Mouse (Mus musculus) cerebellum, adult 2 months (tissue): ENCODE measurements around the gene Mmgt2. TPM values are rescaled to one million over a fixed set of nuclear protein-coding genes. Genes with fewer than 3 reads are reported as not detected.

Experiments used
- DNase-seq, 2 experiments: peaks; one replicate each; pipeline ENCODE4 v3.0.0; 2021
- H3K27ac ChIP-seq: fragments of 200-500 bp; 2 replicates; pipeline ENCODE4 v1.5.1; 2012; ENCODE audit warnings: low read length, control low read depth, inconsistent platforms; ENCODE audit not compliant: insufficient read depth
- H3K27me3 ChIP-seq: fragments of 200-500 bp; 2 replicates; pipeline ENCODE4 v1.6.1; 2012; ENCODE audit warnings: inconsistent platforms, mild to moderate bottlenecking, low read length, moderate library complexity; ENCODE audit not compliant: control insufficient read depth, insufficient read depth
- H3K4me1 ChIP-seq: fragments of 200-500 bp; 2 replicates; pipeline ENCODE4 v1.6.1; 2011; ENCODE audit warnings: low read length; ENCODE audit not compliant: control insufficient read depth, insufficient read depth
- H3K4me3 ChIP-seq: fragments of 200-500 bp; replicated peaks from 2 replicates; pipeline ENCODE3; 2011; ENCODE audit warnings: mild to moderate bottlenecking, low read depth, low read length, control low read depth; ENCODE audit not compliant: insufficient read depth
- CTCF ChIP-seq: fragments of 200-500 bp; IDR thresholded peaks from 2 replicates; pipeline ENCODE4 v1.5.1; 2011; ENCODE audit warnings: low read depth, mild to moderate bottlenecking, control low read depth, low read length, moderate library complexity, borderline replicate concordance; ENCODE audit not compliant: insufficient read depth
- POLR2A ChIP-seq: fragments of 200-500 bp; IDR thresholded peaks from 2 replicates; pipeline ENCODE4 v1.6.1; 2011; ENCODE audit warnings: low read length, control low read depth, borderline replicate concordance; ENCODE audit not compliant: insufficient read depth
- WGBS: fragments of 180-500 bp; shearing (Covaris S2); methylation state at CpG from one replicate; pipeline ENCODE4 v1.1.7; 2018; 5-methylcytosine and 5-hydroxymethylcytosine counted together
- polyA plus RNA-seq: library from polyadenylated mRNA; depleted of rRNA; stranded (reverse); fragments of >200 nt; gene quantifications from 2 replicates; pipeline ENCODE4 v1.2.3, GENCODE M21; 2012

Mmgt2 gene
- polyA plus RNA-seq, 1 experiment = 28.0 TPM

GRCm38 (mm10) chr11:62629352-62630224 lies 18.9 kb upstream of the Mmgt2 start:
- H3K27ac ChIP-seq = no peak overlapping the region
- no peaks in the 10 kb centered on the region for H3K27me3 ChIP-seq
- WGBS = 35% methylated on average over 9 of the region's 9 CpGs
- H3K4me1 ChIP-seq = no peaks in the 10 kb centered on the region
- no peak for DNase-seq
- no peak overlapping the region for H3K4me3 ChIP-seq
- TF ChIP-seq CTCF (no peak), POLR2A (no peak)

DNA sequence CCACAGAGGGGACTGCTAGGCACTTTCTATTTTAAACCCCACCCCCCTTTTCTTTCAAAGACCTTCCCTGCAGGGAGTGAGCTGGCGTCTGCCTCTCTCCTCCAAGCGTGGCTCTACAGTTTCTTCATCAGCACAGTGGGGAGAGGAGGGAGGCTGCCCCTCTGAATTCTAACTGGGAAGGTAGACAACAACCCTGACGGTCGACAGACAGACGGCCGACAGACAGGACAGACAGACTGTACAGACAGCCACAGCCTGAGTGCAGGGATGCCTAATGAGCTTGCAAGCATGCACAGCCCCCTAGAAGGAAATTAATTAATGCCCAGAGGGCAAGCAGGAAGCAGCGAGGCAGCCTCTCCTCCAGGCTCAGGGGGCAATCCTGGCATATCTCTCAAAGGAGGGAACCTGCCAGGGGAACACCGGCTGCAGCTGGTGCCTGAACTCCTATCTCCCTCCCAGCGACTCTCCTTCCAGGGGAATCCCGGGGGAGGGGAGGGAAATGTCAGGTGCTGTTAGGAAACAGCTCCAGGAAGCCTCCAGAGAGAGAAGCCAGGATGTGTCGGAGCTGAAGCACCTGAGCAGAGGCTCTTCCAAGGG lies 18.1 kb upstream of the Mmgt2 start:
- H3K4me3 ChIP-seq = no peak overlapping the region

DNA sequence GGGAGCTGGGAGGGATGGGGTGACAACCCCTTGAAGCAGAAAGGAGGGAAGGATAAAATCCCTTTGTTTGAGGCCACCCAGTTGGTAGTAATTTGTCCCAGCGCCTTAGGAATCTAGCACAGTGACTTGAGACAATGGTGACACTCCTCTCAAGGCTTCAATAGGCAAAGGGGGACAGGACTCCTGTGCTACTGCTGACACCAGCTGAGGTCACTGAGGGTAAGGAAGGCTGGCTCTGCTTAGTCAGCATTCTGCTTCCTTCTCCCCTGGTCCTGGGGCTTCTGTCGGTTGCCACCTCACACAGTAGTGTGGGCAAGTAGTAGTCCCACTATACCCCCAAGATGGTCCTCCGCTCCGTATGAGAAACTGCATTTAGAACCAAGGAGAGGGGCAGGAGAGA lies 17.3 kb upstream of the Mmgt2 start:
- Histone ChIP-seq H3K4me1 (no peaks in the 10 kb centered on the region), H3K4me3 (no peak overlapping the region), H3K27me3 (no peaks in the 10 kb centered on the region), H3K27ac (no peak overlapping the region)
- no peak for DNase-seq
- TF ChIP-seq POLR2A (no peak), CTCF (no peak)
- WGBS = 64% methylated on average over 4 of the region's 4 CpGs

More for the DNA sequence above, 18.1 kb upstream of the Mmgt2 start:
- no peak for TF ChIP-seq POLR2A
- no peak for TF ChIP-seq CTCF
- Histone ChIP-seq H3K27me3 (no peaks in the 10 kb centered on the region), H3K27ac (no peak overlapping the region), H3K4me1 (no peaks in the 10 kb centered on the region)
- no peak for DNase-seq
- WGBS = 6% methylated on average over 11 of the region's 11 CpGs

DNA sequence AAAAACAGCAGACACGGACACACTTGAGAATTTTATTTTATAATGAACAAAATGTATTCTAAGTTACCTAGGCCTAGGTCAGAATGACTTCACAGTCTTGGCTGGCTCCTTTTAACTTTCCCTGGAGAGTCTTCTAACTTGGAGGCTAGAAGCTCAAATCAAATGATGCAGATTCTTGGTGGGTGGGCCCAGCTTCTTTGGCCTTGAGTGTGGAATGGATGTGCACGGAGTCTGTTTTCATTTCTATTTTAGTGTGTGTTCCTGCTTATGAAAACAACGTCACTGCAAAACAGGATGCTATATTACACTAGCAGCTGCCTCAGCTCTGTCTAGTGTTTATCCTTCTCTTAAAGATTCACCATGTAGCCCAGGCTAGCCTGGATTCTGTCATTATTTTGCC lies 13.1 kb upstream of the Mmgt2 start:
- TF ChIP-seq CTCF (no peak), POLR2A (no peak)
- no peak overlapping the region for H3K27ac ChIP-seq
- no peaks in the 10 kb centered on the region for H3K27me3 ChIP-seq
- WGBS = 76% methylated on average over 3 of the region's 3 CpGs
- H3K4me1 ChIP-seq = no peaks in the 10 kb centered on the region
- no peak for DNase-seq
- no peak overlapping the region for H3K4me3 ChIP-seq

DNA sequence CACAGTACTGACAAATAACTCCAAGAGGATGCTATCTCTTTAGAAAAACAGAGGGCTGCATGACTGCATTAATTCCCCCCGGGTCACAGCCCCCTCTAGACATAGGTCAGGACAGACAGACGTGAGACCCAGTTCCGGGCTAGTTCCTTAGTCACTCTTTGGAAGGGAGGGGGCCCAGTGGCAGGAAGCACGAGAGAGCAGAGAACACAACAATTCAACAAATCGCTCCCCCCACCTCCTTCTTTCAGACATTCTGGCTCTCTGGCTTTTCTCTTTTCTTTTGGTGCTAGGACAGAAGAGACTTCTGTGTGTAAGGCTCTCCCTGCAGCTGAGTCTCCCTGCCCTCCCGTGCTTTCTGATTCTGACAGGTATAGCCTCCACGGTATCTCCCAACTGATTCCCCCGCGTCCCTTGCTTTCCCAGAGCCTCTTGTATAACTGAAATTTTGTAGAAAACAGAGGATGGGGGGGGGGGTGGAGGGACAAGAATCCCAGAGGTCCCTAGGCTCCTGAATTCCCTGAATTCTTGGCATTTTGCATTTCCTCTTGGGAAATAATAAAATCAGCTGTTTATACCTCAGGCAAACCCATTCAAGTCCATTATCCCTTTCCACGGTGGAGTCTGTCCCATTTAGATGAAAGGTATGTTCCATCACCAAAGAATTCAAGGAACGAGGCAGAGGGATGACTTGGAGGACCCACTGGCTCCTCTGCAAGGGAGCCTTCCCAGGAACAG lies 12.2 kb upstream of the Mmgt2 start:
- Histone ChIP-seq H3K27ac (no peak overlapping the region), H3K4me3 (no peak overlapping the region), H3K27me3 (no peaks in the 10 kb centered on the region), H3K4me1 (no peaks in the 10 kb centered on the region)
- TF ChIP-seq CTCF (no peak), POLR2A (no peak)
- no peak for DNase-seq
- WGBS = 83% methylated on average over 11 of the region's 11 CpGs

GRCm38 (mm10) chr11:62636840-62637221 lies 11.6 kb upstream of the Mmgt2 start:
- no peak for DNase-seq
- TF ChIP-seq POLR2A = no peak
- no peak for TF ChIP-seq CTCF
- no peaks in the 10 kb centered on the region for H3K4me1 ChIP-seq
- no peak overlapping the region for H3K4me3 ChIP-seq
- no peaks in the 10 kb centered on the region for H3K27me3 ChIP-seq
- no peak overlapping the region for H3K27ac ChIP-seq
- 68% methylated on average over 3 of the region's 3 CpGs for WGBS

GRCm38 (mm10) chr11:62637401-62637800 lies 11.1 kb upstream of the Mmgt2 start:
- Histone ChIP-seq H3K27ac (no peak overlapping the region), H3K4me3 (no peak overlapping the region), H3K27me3 (no peaks in the 10 kb centered on the region), H3K4me1 (no peaks in the 10 kb centered on the region)
- no peak for DNase-seq
- TF ChIP-seq POLR2A = no peak
- no peak for TF ChIP-seq CTCF
- WGBS = 75% methylated on average over 5 of the region's 5 CpGs

DNA sequence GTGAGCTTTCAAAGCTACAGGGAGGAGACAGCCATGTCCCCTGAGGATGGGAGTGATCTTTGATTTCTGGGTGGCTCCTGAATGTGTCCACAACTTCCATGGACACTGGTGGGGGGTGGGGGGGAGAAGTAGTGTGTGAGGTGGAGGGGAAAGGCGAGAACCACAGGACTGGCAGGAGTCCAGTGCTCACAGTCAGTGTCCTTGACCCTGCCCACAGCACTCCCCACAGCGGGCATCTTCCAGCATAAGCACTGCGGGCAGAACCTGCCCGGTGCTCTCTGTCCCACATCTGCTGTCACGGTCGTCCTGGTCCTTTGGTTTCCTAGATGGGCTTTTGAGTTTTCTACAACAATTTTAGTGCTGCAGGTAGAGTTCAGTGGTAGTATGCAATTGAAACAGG lies 10.7 kb upstream of the Mmgt2 start:
- H3K27me3 ChIP-seq = no peaks in the 10 kb centered on the region
- 70% methylated on average over 6 of the region's 6 CpGs for WGBS
- no peak overlapping the region for H3K27ac ChIP-seq
- H3K4me3 ChIP-seq = no peak overlapping the region
- no peaks in the 10 kb centered on the region for H3K4me1 ChIP-seq
- TF ChIP-seq CTCF (no peak), POLR2A (no peak)
- no peak for DNase-seq
